9 mouse cellular contexts compared by ENCODE assay signal in the genomic region with DNA sequence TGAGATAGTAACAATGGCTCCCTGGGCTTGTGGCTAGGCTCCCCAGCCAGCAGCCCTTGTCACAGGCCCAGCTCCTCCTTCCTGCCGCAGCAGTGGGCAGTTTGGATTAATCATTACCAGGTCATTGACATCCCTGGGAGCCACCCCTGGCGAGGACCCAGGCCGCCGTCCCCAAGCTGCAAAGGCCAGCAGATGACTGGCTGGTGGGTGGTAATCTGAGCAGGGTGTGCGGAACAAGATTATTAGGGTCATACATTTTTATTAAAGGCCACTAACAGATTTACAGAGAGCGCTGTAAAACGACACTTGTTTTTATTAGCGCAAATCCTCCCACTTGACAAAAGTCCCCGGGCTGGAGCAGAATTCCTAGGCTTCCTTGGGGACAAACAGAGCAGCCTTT. TPM values are rescaled to one million over a fixed set of nuclear protein-coding genes. Genes with fewer than 3 reads are reported as not detected.
DNase-seq lines count a peak whose midpoint lies in the region; ATAC-seq and TF ChIP-seq lines count a peak whose summit lies in the region.
"Had no signal": no experiment of that assay in that cellular context is flagged by ENCODE, and none has a peak within 500 bp of the region (broad histone marks: within the 10 kb centered on the region; RNA-seq: fewer than 3 reads in every experiment).

No protein-coding gene starts in this region.

- 32% methylated on average over 9 of the region's 9 CpGs for WGBS in forebrain, embryonic 10.5 days
- WGBS in forebrain, embryonic 14.5 days = 35% methylated on average over 9 of the region's 9 CpGs
- 40% methylated on average over 9 of the region's 9 CpGs for WGBS in forebrain, embryonic 13.5 days

- no peaks in the 10 kb centered on the region for H3K36me3 ChIP-seq in forebrain, embryonic 10.5 days (replicated peaks)
- H3K36me3 ChIP-seq in forebrain, embryonic 14.5 days (ENCODE audit: control insufficient read depth, insufficient read depth, low read length) = no peaks in the 10 kb centered on the region
- H3K36me3 ChIP-seq in forebrain, embryonic 13.5 days (ENCODE audit: poor library complexity, severe bottlenecking) = no peaks in the 10 kb centered on the region
- H3K36me3 ChIP-seq: midbrain, embryonic 12.5 days had no signal

- no peak for ATAC-seq in forebrain, embryonic 14.5 days
- no peak for ATAC-seq in forebrain, embryonic 13.5 days

- intact Hi-C loops in gastrocnemius, adult 2 months (cut with DNase I) = no loop called here
- intact Hi-C loops in heart, postnatal 10 days (cut with DNase I) = no loop called here

- no peak for TF ChIP-seq CTCF in gastrocnemius, adult 2 months (IDR thresholded peaks at IDR 0.05)

- no peak overlapping the region for H3K4me3 ChIP-seq in forebrain, embryonic 10.5 days
- no peak overlapping the region for H3K4me3 ChIP-seq in forebrain, embryonic 14.5 days (ENCODE audit: low read depth, low read length)
- H3K4me3 ChIP-seq in gastrocnemius, adult 2 months = no peak overlapping the region
- H3K4me3 ChIP-seq in forebrain, embryonic 13.5 days = no peak overlapping the region
- H3K4me3 ChIP-seq: midbrain, embryonic 12.5 days had no signal

- H3K27ac ChIP-seq in forebrain, embryonic 10.5 days = no peak overlapping the region
- no peak overlapping the region for H3K27ac ChIP-seq in forebrain, embryonic 14.5 days (ENCODE audit: low read depth, low read length)
- H3K27ac ChIP-seq in gastrocnemius, adult 2 months = no peak overlapping the region
- H3K27ac ChIP-seq in forebrain, embryonic 13.5 days = no peak overlapping the region
- H3K27ac ChIP-seq: midbrain, embryonic 12.5 days had no signal

- H3K27me3 ChIP-seq in forebrain, embryonic 10.5 days (ENCODE audit: poor library complexity, severe bottlenecking) = no peaks in the 10 kb centered on the region; the same call in 1 of the 2 replicates
- no peaks in the 10 kb centered on the region for H3K27me3 ChIP-seq in forebrain, embryonic 14.5 days (replicated peaks; ENCODE audit: control insufficient read depth, insufficient read depth, low read length)
- no peaks in the 10 kb centered on the region for H3K27me3 ChIP-seq in forebrain, embryonic 13.5 days

- H3K9ac ChIP-seq in forebrain, embryonic 14.5 days (ENCODE audit: low read length) = no peak overlapping the region
- H3K9ac ChIP-seq in forebrain, embryonic 13.5 days = no peak overlapping the region
- H3K9ac ChIP-seq: midbrain, embryonic 12.5 days had no signal

- peak; percentile 23 for DNase-seq in forebrain, embryonic 10.5 days (ENCODE audit: extremely low spot score, low spot score)
- no peak for DNase-seq in forebrain, embryonic 14.5 days (ENCODE audit: low spot score)
- peak; percentile 67 for DNase-seq in gastrocnemius, adult 2 months
- DNase-seq in kidney, postnatal 4 days = peak; percentile 81 to 87
- peak; percentile 58 for DNase-seq in mesoderm, embryonic 11.5 days (ENCODE audit: low read depth, low spot score)
- DNase-seq in heart, postnatal 10 days = no peak
- no peak for DNase-seq in left cerebral cortex, adult 18-20 months (ENCODE audit: low spot score in 2 of 2)

- no peak overlapping the region for H3K4me2 ChIP-seq in forebrain, embryonic 14.5 days (ENCODE audit: low read length)
- H3K4me2 ChIP-seq in forebrain, embryonic 13.5 days = no peak overlapping the region
- H3K4me2 ChIP-seq: midbrain, embryonic 12.5 days had no signal

- H3K4me1 ChIP-seq in forebrain, embryonic 10.5 days = peaks cover 35% of the 10 kb centered on the region
- no peaks in the 10 kb centered on the region for H3K4me1 ChIP-seq in forebrain, embryonic 14.5 days (ENCODE audit: control insufficient read depth, insufficient read depth, low read length)
- no peaks in the 10 kb centered on the region for H3K4me1 ChIP-seq in forebrain, embryonic 13.5 days
- H3K4me1 ChIP-seq: midbrain, embryonic 12.5 days had no signal

- H3K9me3 ChIP-seq in forebrain, embryonic 10.5 days = no peaks in the 10 kb centered on the region
- no peaks in the 10 kb centered on the region for H3K9me3 ChIP-seq in forebrain, embryonic 14.5 days (replicated peaks; ENCODE audit: control insufficient read depth, low read length)
- H3K9me3 ChIP-seq in forebrain, embryonic 13.5 days (replicated peaks) = no peaks in the 10 kb centered on the region
- H3K9me3 ChIP-seq: midbrain, embryonic 12.5 days had no signal

RNA-seq across cellular contexts. Expression of gene Atp2b2, which starts 29.6 kb away (rescaled TPM):
- 1.1 and 1.4 TPM in 2 replicates for polyA plus RNA-seq in forebrain, embryonic 10.5 days (2016; fragmentation: Nextera tagmentation; extraction: Ambion mirVana)
- 13.4 and 20.5 TPM in 2 replicates for polyA plus RNA-seq in forebrain, embryonic 14.5 days (2014; fragmentation: Nextera tagmentation; extraction: Ambion mirVana)
- under 1 TPM; 0.10 to 0.28 TPM for total RNA-seq in gastrocnemius, adult 2 months (2021)
- total RNA-seq in heart, postnatal 10 days (2021) = under 1 TPM; 0.55 TPM
- total RNA-seq in left cerebral cortex, adult 18-20 months (2021) = 100 to 1,000 TPM; 569 to 617 TPM
- 15.1 and 15.5 TPM in 2 replicates for polyA plus RNA-seq in forebrain, embryonic 13.5 days (2015; fragmentation: Nextera tagmentation; extraction: Ambion mirVana)

Comparison
In these comparisons a context has a peak if more than half of its experiments do, and no peak if none do; other contexts are left out.
1. DNase-seq: peak in forebrain, embryonic 10.5 days (single experiment), gastrocnemius, adult 2 months (single experiment), kidney, postnatal 4 days (2 of 2) and mesoderm, embryonic 11.5 days (single experiment); none in forebrain, embryonic 14.5 days (single experiment), heart, postnatal 10 days (0 of 2) and left cerebral cortex, adult 18-20 months (0 of 2).
2. RNA of gene Atp2b2, which starts 29.6 kb away (total RNA-seq): 569 to 617 TPM in left cerebral cortex, adult 18-20 months; 0.55 TPM in heart, postnatal 10 days and 0.10 to 0.28 TPM in gastrocnemius, adult 2 months; every median in the first group is over 100 times any median in the second.